Mouse (Mus musculus) gastrocnemius, adult 8-10 months (tissue): ENCODE measurements around the gene Ccdc6. TPM values are rescaled to one million over a fixed set of nuclear protein-coding genes. Genes with fewer than 3 reads are reported as not detected.

Experiments used
- DNase-seq, 2 experiments: peaks; one replicate each; pipeline ENCODE4 v3.0.0; 2022; ENCODE audit warnings: low spot score in 2 of 2
- total RNA-seq, 4 experiments: library from RNA; stranded (reverse); gene quantifications; 2 replicates each; pipeline ENCODE4 v1.2.4; 2022

Ccdc6 gene
- total RNA-seq, 4 experiments from 2014 or later = 102 to 119 (median 108) TPM

- no peak for DNase-seq
Measured at GRCm38 (mm10) chr10:70093782-70094181, 3.1 kb upstream of the Ccdc6 start.

- peak; percentile 44 to 47 for DNase-seq
Measured at GRCm38 (mm10) chr10:70095031-70095470, 1.9 kb upstream of the Ccdc6 start.

GRCm38 (mm10) chr10:70095506-70096270 is 1.2 kb upstream of the Ccdc6 start:
- no peak for DNase-seq

- DNase-seq = peak in 1 of 2 experiments; percentile 30
Measured at GRCm38 (mm10) chr10:70097291-70097901, 475 bp downstream of the Ccdc6 start.

- peak; percentile 37 to 52 for DNase-seq
Measured at GRCm38 (mm10) chr10:70097911-70098569, 1.1 kb downstream of the Ccdc6 start.

- DNase-seq = no peak
Measured at GRCm38 (mm10) chr10:70098626-70099025, 1.7 kb downstream of the Ccdc6 start.

- DNase-seq = no peak
Measured at GRCm38 (mm10) chr10:70099052-70099451, 2.1 kb downstream of the Ccdc6 start.

GRCm38 (mm10) chr10:70102086-70102485 is 5.2 kb downstream of the Ccdc6 start:
- no peak for DNase-seq

GRCm38 (mm10) chr10:70108016-70108415 is 11.1 kb downstream of the Ccdc6 start:
- DNase-seq = peak; percentile 37 to 46

GRCm38 (mm10) chr10:70109974-70110373 is 13.1 kb downstream of the Ccdc6 start:
- DNase-seq = no peak

GRCm38 (mm10) chr10:70110815-70111214 is 13.9 kb downstream of the Ccdc6 start:
- peak; percentile 43 to 61 for DNase-seq

GRCm38 (mm10) chr10:70111643-70112042 is 14.7 kb downstream of the Ccdc6 start:
- DNase-seq = no peak

- no peak for DNase-seq
Measured at GRCm38 (mm10) chr10:70114048-70114635, 17.2 kb downstream of the Ccdc6 start.

GRCm38 (mm10) chr10:70116454-70116853 is 19.5 kb downstream of the Ccdc6 start:
- no peak for DNase-seq

GRCm38 (mm10) chr10:70119451-70119850 is 22.5 kb downstream of the Ccdc6 start:
- no peak for DNase-seq

GRCm38 (mm10) chr10:70119851-70120370 is 23.0 kb downstream of the Ccdc6 start:
- DNase-seq = no peak

- DNase-seq = no peak
Measured at GRCm38 (mm10) chr10:70120671-70121405, 23.9 kb downstream of the Ccdc6 start.

- DNase-seq = no peak
Measured at GRCm38 (mm10) chr10:70121406-70121695, 24.4 kb downstream of the Ccdc6 start.

- DNase-seq = no peak
Measured at GRCm38 (mm10) chr10:70123454-70123853, 26.5 kb downstream of the Ccdc6 start.

GRCm38 (mm10) chr10:70125491-70125890 is 28.6 kb downstream of the Ccdc6 start:
- no peak for DNase-seq

GRCm38 (mm10) chr10:70127273-70127672 is 30.4 kb downstream of the Ccdc6 start:
- DNase-seq = no peak
